Mouse (Mus musculus) layer of hippocampus, adult 2 months (tissue): Measurements from ENCODE around the gene Gm11037. TPM values are rescaled to one million over a fixed set of nuclear protein-coding genes. Genes with fewer than 3 reads are reported as not detected.

Source experiments
- DNase-seq, 2 experiments: peaks; one replicate each; pipeline ENCODE4 v3.0.0; 2022; ENCODE audit warnings: low spot score in 2 of 2
- H3K27ac ChIP-seq: fragments of 200-600 bp; 2 replicates; pipeline ENCODE4 v1.8.1; 2022
- H3K4me3 ChIP-seq: fragments of 200-600 bp; 2 replicates; pipeline ENCODE4 v1.8.1; 2022; ENCODE audit warnings: mild to moderate bottlenecking
- CTCF ChIP-seq: fragments of 200-600 bp; conservative IDR thresholded peaks from 2 replicates; pipeline ENCODE4 v1.8.1; 2022; ENCODE audit warnings: antibody characterized with exemption, mild to moderate bottlenecking, moderate library complexity
- total RNA-seq, 2 experiments: library from RNA; stranded (reverse); gene quantifications; 2 replicates each; pipeline ENCODE4 v1.2.3; 2021

Gm11037 gene
- total RNA-seq, 2 experiments from 2014 or later, result not detected

DNA sequence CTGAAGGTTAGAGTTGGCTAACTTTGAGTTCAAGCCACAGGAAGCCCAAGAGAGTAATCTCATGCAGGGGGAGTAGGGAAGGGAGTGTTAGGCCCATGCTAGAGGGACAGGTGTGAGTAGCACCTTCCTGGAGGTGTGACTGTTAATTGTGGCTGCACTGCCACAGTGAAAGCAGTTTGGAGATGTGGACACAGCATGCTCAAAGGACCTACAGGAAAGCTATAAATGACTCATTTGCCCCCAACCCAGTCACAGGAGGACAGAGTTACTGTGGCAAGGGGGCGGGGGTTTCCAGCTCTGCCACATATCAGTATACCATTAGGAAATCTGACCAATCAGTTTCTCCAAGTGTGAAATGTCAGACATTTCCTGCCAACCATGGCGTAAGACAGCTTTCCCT, 12.2 kb downstream of the Gm11037 start:
- no peak for DNase-seq
- no peak overlapping the region for H3K27ac ChIP-seq
- no peak for TF ChIP-seq CTCF
- no peak overlapping the region for H3K4me3 ChIP-seq

DNA sequence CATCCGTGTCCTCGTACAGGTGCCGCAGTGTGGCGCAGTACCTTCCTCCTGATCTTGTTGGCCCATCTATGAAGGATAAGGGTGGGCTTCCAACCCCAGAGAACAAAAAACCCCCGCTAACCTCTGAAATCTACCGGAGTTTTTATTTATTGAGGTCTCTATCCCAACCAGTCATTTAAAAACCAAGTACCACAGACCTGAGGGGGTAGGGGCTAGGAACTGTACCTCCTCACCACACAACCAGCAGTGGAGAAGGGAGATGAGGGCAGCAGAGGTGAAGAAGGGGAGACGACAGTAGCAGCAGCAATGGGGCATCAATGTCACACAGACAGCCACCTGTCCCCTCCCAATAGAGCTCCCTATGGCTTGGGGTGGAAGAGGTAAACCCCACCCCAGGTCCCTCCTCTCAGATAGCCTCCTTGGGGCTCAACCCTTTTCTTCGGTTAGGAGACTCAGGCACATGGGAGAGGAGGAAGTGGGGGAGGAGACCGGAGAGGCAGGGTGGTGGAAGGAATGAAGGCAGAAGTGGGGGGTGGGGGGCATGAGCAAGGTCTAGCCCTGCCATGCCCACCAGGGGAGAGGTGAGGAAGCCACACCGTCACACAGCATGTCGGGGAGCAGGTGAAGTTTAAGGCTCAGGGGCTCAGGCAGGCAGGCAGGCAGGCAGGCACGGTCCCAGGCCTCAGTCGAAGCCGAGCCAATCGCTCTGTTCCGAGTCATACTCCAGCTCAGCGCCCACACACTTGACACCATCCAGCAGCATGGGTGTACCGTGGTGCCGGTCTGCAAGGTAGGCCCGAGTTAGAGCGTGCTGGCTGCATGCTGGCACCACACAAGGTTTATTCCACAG, 13.1 kb downstream of the Gm11037 start:
- no peak overlapping the region for H3K27ac ChIP-seq
- TF ChIP-seq CTCF, result no peak
- H3K4me3 ChIP-seq, result no peak overlapping the region
- DNase-seq, result no peak

DNA sequence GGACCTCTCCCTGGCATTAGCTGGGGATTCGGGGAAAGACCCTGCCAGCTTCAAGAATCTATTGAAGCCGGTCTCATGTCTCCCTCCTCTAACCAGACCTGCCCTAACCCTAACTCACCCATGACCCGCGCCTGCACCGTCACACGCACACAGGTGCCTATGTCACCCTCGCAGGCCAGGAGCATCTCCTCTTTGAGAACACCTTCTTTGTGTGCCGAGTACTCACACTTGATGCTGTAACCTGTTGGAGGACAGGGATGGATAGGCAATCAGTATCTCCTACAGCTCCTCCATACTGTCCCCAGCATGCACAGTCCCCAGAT, 13.7 kb downstream of the Gm11037 start:
- Histone ChIP-seq H3K27ac (no peak overlapping the region), H3K4me3 (no peak overlapping the region)
- TF ChIP-seq CTCF, result no peak
- DNase-seq, result no peak

DNA sequence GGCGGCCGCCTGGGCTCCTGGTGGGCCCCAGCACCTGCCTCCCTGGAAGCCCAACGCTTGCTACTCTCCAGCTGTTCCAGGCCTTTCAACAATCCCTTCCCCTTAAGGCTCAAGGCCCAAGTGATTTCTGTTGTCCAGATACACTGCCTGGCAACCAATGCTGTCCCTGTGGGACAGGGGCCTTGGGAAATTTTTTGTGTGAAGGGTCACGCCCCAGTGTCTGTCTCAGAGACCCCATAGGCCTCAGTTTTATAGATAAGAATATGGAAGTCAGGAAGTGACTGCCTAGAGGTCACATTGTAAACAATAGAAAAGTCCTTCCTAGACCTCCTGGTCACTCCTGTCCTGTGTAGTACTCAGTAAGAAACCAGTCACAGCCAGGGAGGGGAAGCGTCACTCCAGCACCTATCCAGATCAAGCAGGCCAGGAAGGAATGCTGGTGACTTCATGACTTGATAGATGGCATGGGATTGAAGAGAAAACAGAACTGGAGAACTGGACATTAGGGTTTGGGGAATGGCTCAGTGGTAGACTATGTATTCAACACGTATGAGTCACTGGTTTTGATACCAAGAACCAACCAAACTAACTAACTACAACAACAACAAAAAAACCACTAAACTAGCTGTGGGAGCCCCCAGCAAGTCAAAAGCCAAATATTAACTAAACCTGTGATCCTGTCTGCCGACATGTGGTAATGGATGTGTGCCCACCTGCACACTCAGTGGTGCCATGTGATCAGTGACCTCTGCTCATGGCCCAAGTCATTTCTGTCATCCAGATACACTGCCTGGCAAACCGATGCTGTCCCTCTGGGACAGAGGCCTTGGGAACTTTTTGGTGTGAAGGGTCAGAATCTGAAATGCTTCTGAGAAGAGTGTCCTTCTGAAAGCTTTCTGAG, 15.3 kb downstream of the Gm11037 start:
- no peak for TF ChIP-seq CTCF
- no peak for DNase-seq
- Histone ChIP-seq H3K4me3 (no peak overlapping the region), H3K27ac (no peak overlapping the region)

DNA sequence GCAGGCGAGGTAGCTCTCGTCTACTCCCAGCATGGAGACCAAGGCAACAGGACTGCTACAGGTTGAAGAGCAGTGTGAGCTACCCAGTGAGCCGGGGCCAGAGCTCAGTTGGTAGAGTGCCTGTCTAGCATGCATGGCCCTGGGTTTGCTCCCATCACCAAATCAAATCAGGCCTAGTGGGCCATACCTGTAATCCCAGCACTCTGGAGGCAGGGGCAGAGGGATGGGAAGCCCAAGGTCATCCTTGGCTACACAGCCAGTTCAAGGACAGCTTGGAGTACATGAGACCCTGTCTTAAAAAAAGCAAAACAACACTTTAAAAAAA, 15.9 kb downstream of the Gm11037 start:
- no peak for DNase-seq
- no peak overlapping the region for H3K4me3 ChIP-seq
- H3K27ac ChIP-seq, result no peak overlapping the region
- no peak for TF ChIP-seq CTCF

DNA sequence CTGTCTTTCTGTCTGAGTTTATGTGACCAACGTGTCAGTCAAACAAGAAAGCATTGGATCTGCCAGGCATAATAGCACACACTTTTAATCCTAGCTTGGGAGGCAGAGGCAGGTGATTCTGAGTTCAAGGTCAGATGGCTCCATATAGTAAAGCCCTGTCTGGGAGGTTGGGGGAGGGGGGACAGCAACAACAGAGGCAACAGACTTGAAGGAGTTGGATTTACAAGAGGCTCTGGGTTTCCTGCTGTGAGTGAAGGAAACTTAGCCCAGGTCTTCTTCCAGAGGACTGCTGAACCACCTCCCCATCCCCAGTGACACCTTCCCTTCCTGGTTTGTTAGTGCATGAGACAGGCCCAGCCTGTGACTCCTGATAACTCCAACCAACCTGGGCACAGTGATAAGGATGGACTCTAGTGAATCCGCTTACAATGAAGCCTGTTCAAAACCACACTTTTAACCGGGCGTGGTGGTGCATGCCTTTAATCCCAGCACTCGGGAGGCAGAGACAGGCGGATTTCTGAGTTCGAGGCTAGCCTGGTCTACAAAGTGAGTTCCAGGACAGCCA, 19.0 kb downstream of the Gm11037 start:
- H3K4me3 ChIP-seq, result no peak overlapping the region
- no peak for TF ChIP-seq CTCF
- no peak for DNase-seq
- no peak overlapping the region for H3K27ac ChIP-seq

DNA sequence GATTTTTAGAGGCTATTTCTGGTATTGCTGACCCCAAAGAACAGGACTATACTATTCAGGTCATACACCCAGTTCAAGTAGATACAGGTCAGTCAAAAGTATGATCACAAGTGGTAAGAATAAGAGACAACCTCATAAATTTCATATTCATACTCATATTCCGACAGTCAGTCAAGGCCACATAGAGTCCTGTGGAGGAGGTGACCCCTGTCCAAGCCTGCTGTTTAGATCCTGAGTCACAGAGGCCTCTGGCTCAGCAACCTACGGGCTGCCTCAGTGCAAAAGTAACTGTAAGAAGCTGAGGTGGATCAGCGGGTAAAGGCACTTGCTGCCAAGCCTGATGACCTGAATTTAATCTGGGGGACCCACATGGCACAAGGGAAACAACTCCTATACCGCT, 20.7 kb downstream of the Gm11037 start:
- Histone ChIP-seq H3K27ac (no peak overlapping the region), H3K4me3 (no peak overlapping the region)
- no peak for DNase-seq
- no peak for TF ChIP-seq CTCF

DNA sequence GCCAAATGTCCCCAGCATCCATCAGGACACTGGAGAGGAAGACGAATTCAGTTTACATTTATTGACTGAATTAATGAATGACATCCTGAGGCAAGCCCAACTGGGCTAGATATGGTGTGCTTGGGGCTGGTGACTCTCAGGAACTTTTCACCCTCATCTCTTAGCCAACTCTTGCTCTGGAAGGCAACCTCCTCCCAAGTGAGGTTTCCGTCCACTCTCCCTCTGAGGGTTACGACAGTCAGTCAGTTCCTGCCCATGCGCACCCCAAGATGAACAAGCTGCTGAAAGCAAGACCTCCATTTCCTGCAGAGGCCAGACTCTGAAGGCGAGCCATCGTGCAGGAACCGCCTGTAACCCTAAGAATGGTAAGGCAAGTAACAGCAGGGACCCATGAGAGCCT, 23.7 kb downstream of the Gm11037 start:
- Histone ChIP-seq H3K27ac (no peak overlapping the region), H3K4me3 (no peak overlapping the region)
- DNase-seq, result no peak
- TF ChIP-seq CTCF, result no peak

DNA sequence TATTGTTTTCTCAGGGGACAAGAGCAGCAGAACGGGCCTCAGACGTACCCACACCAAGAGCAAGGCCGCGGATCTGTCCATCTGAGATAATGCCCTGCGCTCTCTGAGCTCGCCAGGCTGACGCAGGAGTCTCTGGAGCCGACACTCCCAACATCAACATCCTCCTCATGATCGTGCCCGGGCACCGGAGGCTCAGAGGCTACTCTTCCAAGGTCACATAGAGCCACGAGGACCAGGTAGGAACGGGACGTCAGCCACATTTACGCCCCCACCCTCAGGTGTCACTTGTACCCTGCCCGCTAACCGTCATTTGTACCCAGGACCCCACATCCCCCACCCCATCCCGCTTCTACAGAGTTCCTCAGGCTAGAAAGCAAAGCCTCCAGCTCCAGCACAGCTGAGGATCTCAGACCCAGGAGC, 26.2 kb downstream of the Gm11037 start:
- peak overlapping the region; percentile 96 for H3K27ac ChIP-seq

DNA sequence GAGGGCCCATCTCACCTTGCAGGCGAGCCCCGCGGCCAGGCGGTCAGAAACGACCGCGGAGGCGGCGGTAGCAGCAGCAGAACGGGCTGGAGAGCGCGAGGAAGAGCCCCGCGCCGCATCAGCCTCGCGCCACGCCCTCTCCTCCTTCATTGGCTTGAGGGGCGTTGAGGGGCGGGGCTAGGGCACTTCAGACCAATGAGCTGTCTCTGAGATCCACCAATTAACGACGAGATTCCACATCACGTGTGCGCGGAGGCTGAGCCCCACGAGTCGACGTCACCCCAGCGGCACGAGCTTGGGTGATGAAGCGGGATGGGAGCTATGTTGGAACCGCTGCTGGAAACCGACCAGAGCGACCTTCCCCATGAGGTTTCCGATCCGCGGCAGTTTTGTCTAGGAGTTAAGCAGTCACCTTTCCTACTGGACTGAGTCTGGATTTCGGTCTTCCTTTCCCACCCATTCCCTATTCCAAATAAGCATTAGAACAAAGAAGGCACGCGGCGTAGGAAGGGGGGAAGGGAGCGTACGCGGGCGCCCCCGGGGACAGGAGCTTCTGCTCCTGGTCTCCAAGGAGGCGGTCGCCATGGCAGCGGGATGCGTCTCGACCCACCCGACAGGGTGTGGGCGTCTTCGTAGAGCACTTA, 26.8 kb downstream of the Gm11037 start, which contains the start of gene 1700037H04Rik:
Gene 1700037H04Rik, minus strand, starts transcription at position 144 of the 644 bp plus-strand sequence.
- H3K27ac ChIP-seq, result peak within 1 kb of the TSS; percentile 96
- no peak for TF ChIP-seq CTCF
- DNase-seq, result peak; percentile 93 to 97
- peak within 1 kb of the TSS; percentile 84 for H3K4me3 ChIP-seq

More for the DNA sequence above, 26.2 kb downstream of the Gm11037 start:
- no peak for TF ChIP-seq CTCF
- DNase-seq, result no peak
- peak overlapping the region; percentile 84 for H3K4me3 ChIP-seq

DNA sequence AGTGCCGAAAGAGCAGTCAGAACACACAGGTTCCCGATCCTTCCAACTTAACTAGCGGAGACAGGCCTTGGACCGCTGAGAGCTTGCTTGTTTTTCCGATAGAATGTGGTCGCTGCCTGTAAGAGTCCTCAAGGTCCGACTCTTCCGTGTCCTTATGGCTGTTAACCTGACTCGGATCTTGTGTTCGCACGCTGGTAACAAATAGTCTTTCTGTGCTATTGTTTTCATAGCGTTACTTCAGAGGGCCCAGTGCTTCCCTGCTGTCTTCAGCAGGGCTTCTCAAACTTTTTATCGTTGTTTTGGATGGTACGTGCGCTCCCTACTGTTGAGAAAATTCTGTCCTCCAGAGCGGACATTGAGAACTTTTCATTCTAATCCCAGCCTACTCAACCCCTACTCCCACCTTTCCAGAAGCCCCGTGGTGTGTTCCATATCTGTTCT, 27.4 kb downstream of the Gm11037 start:
- DNase-seq, result no peak
- TF ChIP-seq CTCF, result peak; percentile 66
- H3K4me3 ChIP-seq, result peak overlapping the region; percentile 84
- H3K27ac ChIP-seq, result peak overlapping the region; percentile 96

DNA sequence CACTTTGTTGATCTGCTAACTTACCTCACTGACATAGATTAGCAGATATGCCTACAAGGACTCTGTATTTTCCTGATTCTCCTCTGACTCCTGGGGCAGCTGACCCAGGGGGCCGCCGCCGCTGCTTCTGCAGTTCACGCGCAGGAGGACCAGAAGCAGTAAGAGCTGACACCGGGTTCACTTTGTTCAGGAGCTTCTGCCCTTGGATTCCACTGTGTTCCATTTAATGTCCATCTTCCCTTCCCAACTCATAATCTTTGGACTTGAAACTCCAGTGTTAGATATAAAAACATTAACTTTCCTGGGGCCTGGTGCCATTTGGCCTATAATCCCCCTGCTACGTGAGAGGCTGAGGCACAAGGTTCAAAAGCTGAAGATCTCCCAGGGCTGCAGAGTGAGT, 30.6 kb downstream of the Gm11037 start:
- Histone ChIP-seq H3K4me3 (no peak overlapping the region), H3K27ac (peak overlapping the region; percentile 51)
- DNase-seq, result no peak
- no peak for TF ChIP-seq CTCF

DNA sequence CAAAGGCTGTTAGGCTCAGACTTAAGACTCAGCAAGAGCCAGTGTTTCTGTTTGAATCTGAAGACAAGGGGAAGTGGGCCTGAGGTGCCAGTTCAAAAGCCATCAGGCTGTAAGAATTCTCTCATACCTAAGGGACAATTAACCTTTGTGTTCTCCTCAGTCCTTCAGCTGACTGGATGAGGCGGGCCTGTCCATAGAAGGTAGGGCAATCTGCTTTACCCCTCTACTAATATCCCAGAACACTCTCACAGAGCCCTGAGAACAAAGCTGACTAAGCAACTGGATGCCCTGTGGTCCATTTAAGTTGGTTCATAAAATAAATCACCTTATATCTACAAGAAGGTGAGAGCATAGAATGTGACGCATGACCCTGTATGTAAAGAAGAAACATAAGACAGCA, 32.9 kb downstream of the Gm11037 start:
- Histone ChIP-seq H3K27ac (no peak overlapping the region), H3K4me3 (no peak overlapping the region)
- no peak for TF ChIP-seq CTCF
- DNase-seq, result no peak
